Mouse (Mus musculus) CH12.LX (cell line): ENCODE measurements around the gene Gm21083. TPM values are rescaled to one million over a fixed set of nuclear protein-coding genes. Genes with fewer than 3 reads are reported as not detected.
"Not testable (repeated sequence)": the region's sequence is repeated elsewhere in the genome, so short reads cannot be mapped to it uniquely, and the experiment has no call there.

ENCODE experiments used
- DNase-seq: peaks from one replicate; pipeline ENCODE4 v3.0.0-alpha.2; 2013; ENCODE audit errors: extremely low read depth
- H3K27ac ChIP-seq: 2 replicates; pipeline ENCODE4 v1.5.1; 2012; ENCODE audit warnings: low read depth, mild to moderate bottlenecking, control low read depth, moderate library complexity; ENCODE audit not compliant: insufficient read depth
- H3K27me3 ChIP-seq: replicated peaks from 2 replicates; pipeline ENCODE3; 2012; ENCODE audit warnings: inconsistent platforms
- H3K36me3 ChIP-seq, 2 experiments: replicated peaks in 1 of 2; 2 replicates each; pipeline versions ENCODE3 to v1.6.1; 2012; ENCODE audit warnings: inconsistent platforms in 1 of 2, low read length in 1 of 2, mild to moderate bottlenecking in 1 of 2, mixed read lengths in 1 of 2, moderate library complexity in 1 of 2; ENCODE audit not compliant: control insufficient read depth in 1 of 2, insufficient read depth in 1 of 2
- H3K4me1 ChIP-seq, 2 experiments: 2 replicates each; pipeline ENCODE4 v1.6.1; 2012; ENCODE audit warnings: inconsistent platforms in 1 of 2, moderate library complexity in 1 of 2; ENCODE audit not compliant: insufficient read depth in 2 of 2, control insufficient read depth in 1 of 2
- H3K4me2 ChIP-seq: 2 replicates; pipeline ENCODE4 v1.6.1; 2012; ENCODE audit warnings: low read depth, mild to moderate bottlenecking, control low read depth; ENCODE audit not compliant: poor library complexity, insufficient read depth, severe bottlenecking
- H3K4me3 ChIP-seq, 3 experiments: fragments of 150-350 bp in 1 of 3; sonication (generic) in 1 of 3; replicated peaks in 1 of 3; 2 replicates each; pipeline versions ENCODE3 to v1.5.1; 2011 to 2012; ENCODE audit warnings: low read depth in 2 of 3, low read length in 2 of 3, mild to moderate bottlenecking in 2 of 3, moderate library complexity in 2 of 3, control low read depth in 1 of 3, improper control_type of control experiment in 1 of 3, inconsistent platforms in 1 of 3, mixed read lengths in 1 of 3; ENCODE audit not compliant: poor library complexity in 1 of 3
- H3K79me2 ChIP-seq: replicated peaks from 2 replicates; pipeline ENCODE4 v1.6.1; 2012; ENCODE audit warnings: mild to moderate bottlenecking, moderate library complexity; ENCODE audit not compliant: control insufficient read depth, poor library complexity, insufficient read depth, severe bottlenecking; ENCODE audit errors: extremely low read depth
- H3K9ac ChIP-seq: 2 replicates; pipeline ENCODE4 v1.6.1; 2012; ENCODE audit warnings: low read depth, mild to moderate bottlenecking, control low read depth, moderate library complexity; ENCODE audit not compliant: insufficient read depth
- H3K9me3 ChIP-seq: replicated peaks from 2 replicates; pipeline ENCODE3; 2012; ENCODE audit warnings: low read length, inconsistent platforms, mixed read lengths
- CTCF ChIP-seq, 2 experiments: IDR thresholded peaks in 1 of 2; conservative IDR thresholded peaks in 1 of 2; 2 replicates each; pipeline ENCODE4 v1.5.1; 2011 to 2012; ENCODE audit warnings: low read depth in 2 of 2, low read length in 2 of 2, improper control_type of control experiment in 1 of 2, inconsistent platforms in 1 of 2, mild to moderate bottlenecking in 1 of 2, moderate library complexity in 1 of 2
- SMC3 ChIP-seq: IDR thresholded peaks from 2 replicates; pipeline ENCODE4 v1.6.1; 2011; ENCODE audit warnings: low read depth, low read length, improper control_type of control experiment
- dilution Hi-C: fragments of 300-500 bp; cut with MboI; formaldehyde crosslinking; loops from 2 replicates; pipeline ENCODE4 v1.14.3; 2020; ENCODE audit warnings: low sequenced_read_pairs; ENCODE audit not compliant: extremely low pct_unique_long_range_greater_than_20kb, extremely low pct_ligation_motif_present
- in situ Hi-C: fragments of 300-500 bp; cut with MboI; formaldehyde crosslinking; loops from 3 replicates; pipeline ENCODE4 v1.14.3; 2019; ENCODE audit warnings: low sequenced_read_pairs, low pct_ligation_motif_present, low pct_unique_long_range_greater_than_20kb, mixed read lengths
- polyA plus RNA-seq: library from polyadenylated mRNA; unstranded; fragments of >175 nt; gene quantifications from 2 replicates; pipeline ENCODE4 v1.2.1, GENCODE M21; 2012; ENCODE audit warnings: low read depth; ENCODE audit not compliant: insufficient read length
- total RNA-seq, 2 experiments: library from RNA; depleted of rRNA; stranded (reverse); fragments of 300-350 nt in 1 of 2; fragments of >200 nt in 1 of 2; gene quantifications; 2 replicates each; pipeline ENCODE4 v1.2.3; 2012 to 2014

The Gm21083 gene
- total and polyA plus RNA-seq, 3 experiments = not detected

GRCm38 (mm10) chr5:15600342-15600741, 23.2 kb downstream of the Gm21083 start:
- H3K4me2 ChIP-seq, H3K9me3 ChIP-seq, H3K4me1 ChIP-seq, H3K9ac ChIP-seq, H3K27me3 ChIP-seq, in situ Hi-C loops, DNase-seq, H3K27ac ChIP-seq, H3K4me3 ChIP-seq, H3K79me2 ChIP-seq, dilution Hi-C loops, H3K36me3 ChIP-seq: not testable (repeated sequence)
- TF ChIP-seq SMC3 (peak; percentile 4; the same call in 1 of the 2 replicates), CTCF (conservative IDR thresholded peaks at IDR 0.05 in 1 of 2, IDR thresholded peaks at IDR 0.05 in 1 of 2; ENCODE audit: low read depth in 2 of 2, low read length in 2 of 2) (peak; percentile 47 to 50; a peak in 2 of 4 replicates)

- H3K27me3 ChIP-seq, DNase-seq, in situ Hi-C loops, H3K27ac ChIP-seq, H3K36me3 ChIP-seq, dilution Hi-C loops, H3K4me3 ChIP-seq, H3K79me2 ChIP-seq, H3K9ac ChIP-seq, H3K4me1 ChIP-seq, H3K4me2 ChIP-seq, H3K9me3 ChIP-seq: not testable (repeated sequence)
Observed at GRCm38 (mm10) chr5:15601481-15601880, 24.3 kb downstream of the Gm21083 start.

- H3K4me2 ChIP-seq = not testable (repeated sequence)
Observed at GRCm38 (mm10) chr5:15601960-15602359, 24.8 kb downstream of the Gm21083 start.

GRCm38 (mm10) chr5:15602424-15602947, 25.4 kb downstream of the Gm21083 start:
- H3K27me3 ChIP-seq, H3K27ac ChIP-seq, dilution Hi-C loops, H3K4me1 ChIP-seq, DNase-seq, H3K79me2 ChIP-seq, H3K9ac ChIP-seq, H3K4me2 ChIP-seq, H3K36me3 ChIP-seq, H3K4me3 ChIP-seq, H3K9me3 ChIP-seq, in situ Hi-C loops: not testable (repeated sequence)

More at GRCm38 (mm10) chr5:15601960-15602359, 24.8 kb downstream of the Gm21083 start:
- H3K9me3 ChIP-seq, H3K36me3 ChIP-seq, H3K79me2 ChIP-seq, H3K4me1 ChIP-seq, DNase-seq, H3K27me3 ChIP-seq, H3K27ac ChIP-seq, in situ Hi-C loops, H3K9ac ChIP-seq, dilution Hi-C loops, H3K4me3 ChIP-seq: not testable (repeated sequence)

GRCm38 (mm10) chr5:15603008-15603407, 25.9 kb downstream of the Gm21083 start:
- H3K9me3 ChIP-seq, H3K79me2 ChIP-seq, H3K4me2 ChIP-seq, in situ Hi-C loops, H3K4me1 ChIP-seq, H3K27me3 ChIP-seq, H3K4me3 ChIP-seq, H3K27ac ChIP-seq, DNase-seq, dilution Hi-C loops, H3K9ac ChIP-seq, H3K36me3 ChIP-seq: not testable (repeated sequence)

GRCm38 (mm10) chr5:15603585-15603984, 26.5 kb downstream of the Gm21083 start:
- dilution Hi-C loops, H3K4me1 ChIP-seq, H3K79me2 ChIP-seq, H3K27me3 ChIP-seq, in situ Hi-C loops, H3K36me3 ChIP-seq, H3K9ac ChIP-seq, DNase-seq, H3K4me3 ChIP-seq, H3K27ac ChIP-seq, H3K4me2 ChIP-seq, H3K9me3 ChIP-seq: not testable (repeated sequence)
